Mouse (Mus musculus) heart, postnatal 4 days (tissue): ENCODE measurements around the gene Tbx6. TPM values are rescaled to one million over a fixed set of nuclear protein-coding genes. Genes with fewer than 3 reads are reported as not detected.

ENCODE experiments used
- DNase-seq: peaks from one replicate; pipeline ENCODE4 v3.0.0; 2021
- total RNA-seq, 2 experiments: library from RNA; stranded (reverse); gene quantifications; 2 replicates each; pipeline ENCODE4 v1.2.3; 2021

The Tbx6 gene
- total RNA-seq, result under 1 TPM in 1 of 2 experiments, not detected in 1; 0.26 TPM

DNA sequence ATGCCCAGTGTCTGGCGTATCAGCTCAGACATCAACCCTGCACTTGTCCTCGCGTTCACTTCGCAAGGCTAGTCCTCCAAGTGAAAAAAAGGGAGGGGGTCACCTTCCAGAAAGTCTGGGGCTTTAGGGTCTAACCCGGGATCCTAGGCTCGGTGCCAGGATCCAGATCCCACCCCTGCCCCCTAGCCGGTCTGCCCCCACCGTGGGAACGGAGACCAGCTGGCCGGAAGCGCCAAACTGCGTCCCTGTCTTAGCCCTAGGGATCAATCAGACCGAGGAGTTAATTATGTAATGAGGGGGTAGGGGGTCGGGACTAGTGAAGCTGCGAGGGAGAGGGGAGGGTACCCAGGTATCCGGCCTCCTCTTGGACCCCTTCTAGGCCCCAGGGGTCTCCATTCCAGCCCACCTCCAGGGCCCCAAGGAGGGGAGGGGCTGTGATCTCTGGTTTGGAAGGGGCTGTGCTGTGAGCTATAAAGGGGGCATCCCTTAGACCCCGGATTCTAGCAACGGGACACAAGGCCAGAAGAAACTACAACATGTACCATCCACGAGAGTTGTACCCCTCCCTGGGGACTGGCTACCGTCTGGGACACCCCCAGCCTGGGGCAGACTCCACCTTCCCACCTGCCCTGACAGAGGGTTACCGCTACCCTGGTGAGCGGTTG, at the start of gene Tbx6:
TSS of gene Tbx6 (plus strand) at position 513 of the 665 bp plus-strand sequence.
- DNase-seq, result peak; percentile 54

DNA sequence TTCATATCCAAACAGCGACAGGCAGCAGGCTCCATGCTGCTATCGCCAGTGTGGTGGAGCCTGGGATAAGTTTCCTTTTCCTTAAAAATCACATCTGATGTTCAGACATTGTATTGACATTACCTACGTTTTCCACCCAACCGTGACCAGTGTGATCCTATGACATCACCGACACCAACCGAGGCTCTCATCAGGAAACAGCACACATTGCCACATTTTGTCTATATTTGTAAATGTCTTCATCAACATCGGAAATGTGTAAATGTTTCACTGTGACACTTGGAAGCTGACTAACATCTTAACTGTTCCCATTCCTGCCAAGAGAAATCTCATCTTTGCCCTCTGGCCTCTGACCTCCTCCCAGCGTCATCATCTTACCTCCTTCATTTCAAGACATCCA, 45.2 kb upstream of the Tbx6 start:
- no peak for DNase-seq

DNA sequence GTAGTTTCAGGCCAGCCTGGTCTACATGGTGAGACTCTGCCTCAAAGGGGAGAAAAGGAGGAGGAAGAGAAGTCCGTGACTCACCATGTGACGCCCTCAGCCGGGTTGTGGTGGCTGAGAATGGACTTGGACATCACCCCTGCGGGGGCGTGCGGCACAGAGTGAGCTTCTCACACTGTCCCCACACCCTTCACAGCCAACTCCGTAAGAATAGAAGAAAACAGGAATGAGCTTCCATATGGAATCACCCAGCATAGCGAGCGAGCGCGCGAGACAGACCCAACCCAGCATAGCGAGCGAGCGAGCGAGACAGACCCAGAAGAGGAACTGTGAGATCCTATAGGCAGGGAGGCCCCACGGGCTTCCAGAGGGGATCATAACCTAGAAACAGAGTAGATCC, 41.7 kb upstream of the Tbx6 start:
- no peak for DNase-seq

DNA sequence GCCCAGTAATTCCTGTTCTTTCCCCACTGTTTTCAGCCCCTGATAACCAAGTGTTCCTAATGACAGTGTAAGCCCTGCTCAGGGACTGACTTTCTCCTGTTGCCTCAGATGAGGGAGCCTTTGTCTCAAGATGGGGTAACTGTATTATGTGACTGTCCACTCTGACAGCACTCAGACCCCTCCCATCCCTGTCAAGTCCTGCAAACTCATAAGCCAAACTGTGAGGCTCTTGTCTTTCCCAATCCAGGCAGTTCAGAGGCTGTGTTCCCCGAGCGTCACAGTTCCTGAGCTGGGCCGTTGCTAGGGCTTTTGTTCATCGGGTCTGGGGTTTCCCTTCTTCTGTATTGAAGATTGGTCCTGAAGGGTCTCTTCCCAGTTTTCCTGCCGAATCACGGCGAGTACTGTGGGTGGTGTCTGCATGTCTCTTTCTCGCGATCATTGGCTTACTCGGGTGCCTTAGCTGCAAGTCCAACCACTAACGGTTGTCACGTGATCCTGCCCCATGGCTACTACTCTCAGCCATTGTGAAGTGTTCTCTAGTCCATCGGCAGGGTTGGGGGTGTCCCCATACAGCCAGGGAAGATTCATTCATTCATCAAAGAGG, 41.0 kb upstream of the Tbx6 start:
- no peak for DNase-seq

DNA sequence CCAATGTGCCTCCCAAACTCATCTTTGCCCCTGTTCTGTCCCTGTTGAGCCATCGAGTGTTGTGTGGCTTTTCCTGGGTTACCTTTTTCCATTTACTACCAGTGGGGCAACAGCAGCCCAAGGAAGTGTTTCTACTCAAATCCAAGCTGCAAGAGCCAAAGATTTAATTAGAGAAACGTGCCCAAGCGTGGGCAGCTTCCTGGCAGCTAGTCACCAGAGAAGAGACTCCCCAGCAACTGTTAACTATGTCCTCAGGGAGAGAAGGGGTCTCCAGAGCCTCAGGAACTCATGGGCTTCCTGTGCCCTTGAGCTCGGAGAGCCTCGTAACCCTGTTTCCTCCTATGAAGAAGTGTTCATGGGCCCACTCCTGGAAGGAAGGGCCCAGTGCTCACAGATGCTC, 40.3 kb upstream of the Tbx6 start:
- no peak for DNase-seq

DNA sequence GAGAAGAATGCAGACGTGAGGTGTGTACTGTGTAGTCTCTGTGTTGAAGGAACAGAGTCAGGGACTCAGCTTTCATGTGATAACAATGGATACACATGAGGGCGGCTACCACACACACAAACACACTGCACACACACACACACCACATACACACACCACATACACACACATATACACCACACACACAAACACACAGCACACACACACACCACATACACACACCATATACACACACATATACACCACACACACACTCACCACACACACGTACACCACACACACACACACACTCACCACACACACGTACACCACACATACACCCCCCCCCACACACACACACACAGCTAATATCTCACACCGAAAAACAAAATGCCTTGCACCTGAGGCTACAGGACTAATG, 39.8 kb upstream of the Tbx6 start:
- no peak for DNase-seq

DNA sequence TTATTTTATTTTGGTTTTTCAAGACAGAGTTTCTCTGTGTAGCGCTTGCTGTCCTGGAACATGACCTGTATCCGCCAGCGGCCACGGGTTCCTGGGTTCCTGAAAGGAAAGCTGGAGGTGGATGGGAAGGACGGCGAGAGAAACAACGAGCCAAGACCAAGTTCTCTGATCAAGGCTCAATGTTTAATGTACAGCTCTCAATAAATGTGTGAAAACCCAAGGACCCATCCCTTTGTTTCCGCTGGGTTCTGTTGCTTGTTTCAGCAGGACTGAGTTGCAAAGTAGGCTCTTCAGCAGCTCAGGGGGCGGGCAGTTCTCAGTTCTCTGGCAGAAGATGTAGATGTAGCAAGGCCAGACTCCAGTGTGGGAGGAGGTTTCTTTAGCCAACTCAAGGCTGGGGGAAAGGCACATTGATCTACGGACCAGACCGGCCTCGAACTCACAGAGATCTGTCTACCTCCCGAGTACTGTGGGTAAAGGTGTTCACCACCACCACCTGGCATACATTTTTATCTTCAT, 39.3 kb upstream of the Tbx6 start:
- DNase-seq, result no peak

DNA sequence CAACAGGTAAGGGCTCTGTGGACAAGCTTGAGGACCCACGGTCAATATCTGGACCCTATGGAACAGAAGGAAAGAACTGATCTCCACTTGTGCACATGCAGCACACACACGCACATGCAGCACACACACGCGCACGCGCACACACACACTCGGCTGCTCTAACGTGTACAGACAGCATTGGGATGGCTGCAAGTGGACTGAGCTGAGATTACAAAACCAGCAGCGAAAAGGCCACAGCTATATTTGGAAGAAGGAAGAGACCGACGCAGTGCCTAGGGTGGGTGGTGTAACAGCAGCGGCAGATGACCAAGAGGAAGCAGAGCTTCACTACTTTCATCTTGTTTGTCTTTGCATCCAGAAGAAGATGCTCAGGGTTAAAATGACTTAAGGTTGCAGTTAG, 35.2 kb upstream of the Tbx6 start:
- DNase-seq, result no peak

DNA sequence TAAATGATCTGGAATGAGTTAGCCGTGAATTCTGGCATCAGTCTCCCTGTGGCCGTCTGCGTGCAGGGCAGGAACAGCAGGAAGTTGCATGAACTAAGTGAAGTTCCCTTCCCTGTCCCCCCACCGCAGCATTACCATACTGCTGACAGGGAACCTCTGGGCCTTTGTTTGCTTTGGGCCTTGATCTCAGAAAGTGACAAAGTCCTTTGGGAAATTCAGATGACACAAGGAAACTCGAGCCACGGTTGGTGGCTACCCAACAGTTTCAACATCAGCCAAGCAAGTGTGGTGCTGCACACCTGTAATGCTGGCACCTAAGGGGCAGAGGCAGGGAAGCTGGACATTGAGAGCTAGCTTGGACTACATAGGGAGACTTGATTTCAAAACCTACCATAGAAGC, 34.5 kb upstream of the Tbx6 start:
- no peak for DNase-seq

DNA sequence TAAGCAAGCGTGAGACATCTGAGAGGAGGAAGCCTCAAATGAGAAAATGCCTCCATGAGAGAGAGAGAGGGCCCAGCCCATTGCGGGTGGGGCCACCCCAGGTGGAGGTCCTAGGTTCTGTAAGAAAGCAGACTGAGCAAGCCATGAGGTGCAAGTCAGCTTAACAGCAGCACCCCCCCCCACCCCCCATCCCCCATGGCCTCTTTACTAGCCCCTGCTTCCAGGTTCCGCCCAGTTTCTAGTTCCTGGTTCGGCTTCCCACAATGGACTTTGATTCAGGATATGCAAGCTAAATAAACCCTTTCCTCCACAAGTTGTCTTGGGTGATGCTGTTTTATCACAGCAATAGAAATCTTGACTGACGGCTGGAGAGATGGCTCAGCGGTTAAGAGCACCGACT, 32.5 kb upstream of the Tbx6 start:
- DNase-seq, result no peak

DNA sequence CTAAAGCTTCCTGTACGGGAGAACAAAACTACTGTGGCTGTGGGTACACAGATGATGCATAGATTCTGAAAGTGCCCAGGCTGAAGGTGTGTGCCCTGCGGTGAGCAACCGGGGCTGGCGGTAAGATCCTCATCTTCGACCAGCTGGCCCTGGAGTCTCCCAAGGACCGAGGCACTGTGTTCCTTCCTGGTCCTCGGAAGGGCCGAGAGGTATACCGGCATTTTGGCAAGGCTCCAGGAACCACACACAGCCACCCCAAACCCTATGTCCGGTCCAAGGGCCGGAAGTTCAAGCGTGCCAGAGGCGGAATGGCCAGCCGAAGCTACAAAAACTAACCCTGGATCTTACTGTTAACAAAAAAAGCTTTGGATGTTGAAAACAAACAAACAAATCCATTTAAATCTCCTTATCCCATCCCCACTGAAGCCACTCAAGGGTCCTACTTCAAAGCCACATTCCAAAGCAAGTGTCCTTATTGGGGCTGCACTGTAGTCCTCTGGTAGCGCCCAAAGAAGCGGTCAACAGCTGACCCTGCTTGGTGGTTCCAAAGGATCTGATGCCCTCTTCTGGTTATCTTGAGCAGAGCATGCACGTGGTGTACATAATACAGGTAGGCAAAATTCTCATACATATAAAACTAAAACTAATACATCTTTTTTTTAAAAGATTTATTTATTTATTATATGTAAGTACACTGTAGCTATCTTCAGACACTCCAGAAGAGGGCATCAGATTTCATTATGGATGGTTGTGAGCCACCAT, 31.5 kb upstream of the Tbx6 start:
- no peak for DNase-seq

DNA sequence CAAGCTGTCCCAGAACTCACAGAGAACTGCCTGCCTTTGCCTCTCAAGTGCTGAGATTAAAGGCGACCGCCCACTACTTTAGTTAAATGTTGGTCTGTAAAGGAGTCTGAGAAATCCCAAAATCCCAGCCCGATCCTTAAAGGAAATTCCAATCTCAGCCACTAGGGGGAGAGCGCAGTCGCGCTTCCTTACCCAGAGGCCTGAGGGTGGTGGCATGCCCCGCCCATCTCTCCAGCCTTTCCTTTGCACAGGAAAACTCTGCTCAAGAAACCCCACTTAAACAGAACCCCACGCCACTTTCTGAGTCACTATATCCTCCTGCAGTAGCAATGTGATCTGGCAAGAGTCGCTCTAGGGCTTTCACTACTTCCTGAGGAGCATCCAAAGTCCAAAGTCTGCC, 26.4 kb upstream of the Tbx6 start:
- peak; percentile 85 for DNase-seq

DNA sequence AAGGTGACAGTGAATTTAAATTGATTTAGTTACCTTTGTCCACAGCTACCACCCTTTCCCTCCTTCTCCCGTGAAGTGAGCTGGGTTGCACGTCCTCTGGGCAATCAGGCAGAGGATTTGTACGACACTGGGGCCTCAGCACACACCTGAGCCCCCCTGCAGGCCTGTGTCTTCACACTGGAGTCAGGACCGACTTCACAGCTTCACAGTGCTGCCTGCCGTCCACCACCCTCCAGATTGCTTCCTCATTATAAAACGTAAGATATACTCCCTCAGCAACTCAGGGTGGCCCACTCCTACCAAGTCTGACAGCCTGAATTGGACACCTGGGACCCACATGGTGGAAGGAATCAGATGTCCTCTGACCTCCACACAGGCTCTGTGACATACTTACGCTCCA, 22.7 kb upstream of the Tbx6 start:
- no peak for DNase-seq

DNA sequence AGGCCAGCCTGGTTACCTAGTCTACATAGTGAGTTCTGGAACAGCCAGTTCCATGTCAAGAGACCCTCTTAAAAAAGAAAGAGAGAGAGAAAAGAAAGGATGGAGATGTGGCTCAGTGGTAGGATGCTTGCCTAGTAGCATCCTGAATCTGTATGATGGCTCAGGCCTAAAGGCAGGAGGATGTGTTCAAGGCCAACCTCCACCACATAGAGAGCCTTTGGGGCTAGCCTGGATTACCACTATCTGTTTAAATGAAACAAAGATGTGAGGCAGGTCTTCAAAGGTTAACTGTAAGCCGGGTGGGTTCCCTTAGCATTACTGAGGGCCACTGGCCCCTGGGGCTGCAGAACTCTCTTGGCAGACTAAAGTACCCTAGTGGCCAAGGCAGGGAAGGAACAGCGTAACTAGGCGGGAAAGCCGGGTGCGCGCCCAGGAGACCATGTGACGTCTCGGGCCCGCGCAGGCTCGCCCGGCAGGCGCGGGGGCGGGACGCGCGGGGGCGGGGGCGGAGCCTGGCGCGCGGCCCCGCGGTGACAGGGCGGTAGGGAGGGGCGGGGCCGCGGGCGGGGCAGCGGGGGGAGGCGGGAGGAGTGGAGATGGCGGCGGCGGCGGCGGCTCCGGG, 22.1 kb upstream of the Tbx6 start, which contains the start of gene Mapk3:
TSS of gene Mapk3 (plus strand) at position 552 of the 622 bp plus-strand sequence.
- DNase-seq, result peak; percentile 93

DNA sequence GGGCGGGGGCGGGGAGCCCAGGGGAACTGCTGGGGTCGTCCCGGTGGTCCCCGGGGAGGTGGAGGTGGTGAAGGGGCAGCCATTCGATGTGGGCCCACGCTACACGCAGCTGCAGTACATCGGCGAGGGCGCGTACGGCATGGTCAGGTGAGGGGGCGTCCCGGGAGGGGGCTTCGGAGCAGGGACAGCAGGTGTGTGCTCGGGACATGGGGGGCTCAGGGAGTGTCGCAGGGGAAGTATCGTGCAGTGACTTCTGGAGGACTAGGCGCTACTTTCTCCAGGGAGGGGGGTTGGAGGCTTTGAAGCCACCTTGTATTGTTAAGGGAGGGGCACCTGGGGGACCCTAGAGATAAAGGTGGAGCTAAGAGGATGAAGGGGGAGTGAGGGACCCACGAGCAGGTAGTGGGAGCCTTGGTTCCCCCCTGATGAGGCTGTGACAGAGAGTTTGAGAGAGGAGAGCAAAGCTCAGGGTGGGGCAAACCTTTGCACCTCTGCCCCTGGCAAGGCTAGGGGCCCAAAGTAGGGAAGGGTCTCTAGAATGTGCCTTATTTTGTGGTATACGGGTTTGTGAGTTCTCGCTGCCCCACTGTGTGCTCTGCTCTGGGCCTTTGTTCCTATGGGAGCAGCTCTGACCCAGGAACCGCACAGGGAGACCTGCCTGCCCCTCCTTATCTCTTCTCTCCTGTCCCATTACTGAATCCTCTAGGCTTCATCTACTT, 21.5 kb upstream of the Tbx6 start:
- DNase-seq, result no peak

DNA sequence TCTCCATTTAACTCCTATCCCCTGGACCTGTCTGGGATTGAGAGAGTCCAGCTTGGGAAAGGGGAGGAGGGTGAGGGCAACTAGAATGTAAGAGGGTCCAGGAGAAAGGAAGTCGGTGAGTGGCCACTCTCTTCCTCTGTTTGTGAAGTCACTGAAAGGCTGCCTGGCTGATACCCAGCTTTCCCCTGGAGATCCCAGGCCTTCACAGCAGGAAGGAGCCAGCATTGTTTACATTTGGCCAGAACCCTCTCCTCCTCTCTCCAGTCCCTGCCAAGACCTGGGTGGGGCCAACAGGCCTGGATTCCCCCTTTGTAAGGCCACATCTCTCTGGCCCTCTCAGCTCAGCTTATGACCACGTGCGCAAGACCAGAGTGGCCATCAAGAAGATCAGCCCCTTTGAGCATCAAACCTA, 20.9 kb upstream of the Tbx6 start:
- DNase-seq, result peak; percentile 85

DNA sequence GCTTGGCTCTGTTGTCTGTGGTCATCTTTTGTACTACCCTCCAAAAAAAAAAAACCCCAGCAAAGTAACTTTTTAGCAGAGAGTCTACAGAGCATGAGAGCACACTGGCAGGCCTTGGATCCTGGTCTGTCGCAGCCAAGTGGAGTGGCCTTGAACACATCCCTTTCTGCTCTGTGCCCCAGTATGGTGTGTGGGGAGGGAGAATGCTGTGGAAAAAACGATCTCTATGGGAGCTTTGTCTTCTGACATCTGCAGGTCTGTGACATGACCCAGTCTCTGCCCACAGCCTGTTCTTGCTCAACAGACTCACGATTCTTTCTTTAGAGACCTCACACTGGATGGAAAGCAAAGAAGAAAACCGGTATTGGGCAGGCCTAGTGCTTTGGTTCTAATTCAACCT, 20.3 kb upstream of the Tbx6 start:
- DNase-seq, result no peak

DNA sequence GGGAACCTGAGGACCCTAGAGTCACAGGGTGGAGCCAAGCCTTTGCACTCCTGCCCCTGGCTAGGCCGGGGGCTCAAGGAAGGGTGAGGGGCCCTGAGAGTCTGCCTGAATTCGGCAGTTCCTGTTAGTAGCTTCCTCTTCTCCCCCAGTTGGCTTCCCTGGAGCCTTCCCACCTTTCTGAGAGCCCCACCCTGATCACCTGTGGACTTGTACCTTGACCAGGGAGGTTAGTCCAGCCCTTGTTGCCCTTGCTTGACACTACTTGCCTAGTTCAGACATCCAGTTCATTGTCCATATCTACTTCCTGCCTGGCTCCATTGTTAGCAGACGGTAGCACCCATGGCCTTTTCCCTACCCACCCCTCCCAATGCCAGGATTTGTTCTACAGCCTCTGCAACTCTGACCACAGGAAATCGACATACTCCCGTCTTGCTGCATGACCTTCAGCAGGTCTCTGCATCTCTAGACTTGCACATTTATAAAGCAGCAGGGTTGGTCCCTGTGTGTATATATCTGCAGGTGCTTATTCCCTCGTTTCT, 19.7 kb upstream of the Tbx6 start:
- no peak for DNase-seq

DNA sequence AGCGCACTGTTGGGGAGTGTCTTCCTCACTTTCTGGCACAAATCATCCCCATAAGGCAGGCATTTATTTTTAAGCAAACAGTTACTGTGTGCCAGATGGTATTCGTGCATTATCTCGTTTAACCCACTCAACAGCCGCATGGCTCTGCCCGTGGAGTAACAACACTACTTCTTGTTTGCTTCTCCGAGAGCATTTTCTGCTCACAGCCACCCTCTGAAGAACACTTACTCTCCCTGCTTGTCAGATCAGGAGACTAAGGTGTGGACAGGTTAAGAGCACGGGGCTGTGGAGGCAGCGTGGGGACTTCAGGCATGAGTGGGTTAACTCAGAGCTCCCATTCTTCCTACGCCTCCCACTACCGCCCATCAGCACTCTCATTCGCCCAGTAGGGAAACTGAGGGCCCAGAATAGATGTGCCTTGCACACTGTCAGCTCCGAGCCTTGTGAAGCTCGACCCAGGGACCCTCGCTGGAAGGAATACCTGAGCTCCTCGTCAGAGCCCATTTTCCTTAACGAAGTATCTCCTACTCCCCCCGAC, 18.7 kb upstream of the Tbx6 start:
- DNase-seq, result no peak

DNA sequence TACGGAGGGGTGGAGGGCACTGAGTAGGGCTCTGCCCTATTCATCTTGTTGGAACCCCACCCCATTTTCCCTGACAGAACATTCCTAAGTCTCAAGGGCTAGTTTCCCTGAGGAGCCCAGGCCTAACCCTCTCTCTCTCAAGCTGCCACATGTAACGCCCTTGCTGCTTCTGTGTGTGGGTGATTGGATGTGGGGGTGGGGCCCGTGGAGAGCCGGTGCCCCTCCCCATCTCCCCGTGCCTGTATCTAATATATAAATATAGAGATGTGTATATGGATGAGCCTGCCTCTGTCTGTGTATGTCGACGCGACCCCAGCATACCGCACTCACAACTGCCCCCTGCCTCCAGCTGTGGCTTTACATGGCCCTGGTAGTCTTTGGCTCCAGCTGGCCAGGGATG, 15.7 kb upstream of the Tbx6 start:
- DNase-seq, result no peak

DNA sequence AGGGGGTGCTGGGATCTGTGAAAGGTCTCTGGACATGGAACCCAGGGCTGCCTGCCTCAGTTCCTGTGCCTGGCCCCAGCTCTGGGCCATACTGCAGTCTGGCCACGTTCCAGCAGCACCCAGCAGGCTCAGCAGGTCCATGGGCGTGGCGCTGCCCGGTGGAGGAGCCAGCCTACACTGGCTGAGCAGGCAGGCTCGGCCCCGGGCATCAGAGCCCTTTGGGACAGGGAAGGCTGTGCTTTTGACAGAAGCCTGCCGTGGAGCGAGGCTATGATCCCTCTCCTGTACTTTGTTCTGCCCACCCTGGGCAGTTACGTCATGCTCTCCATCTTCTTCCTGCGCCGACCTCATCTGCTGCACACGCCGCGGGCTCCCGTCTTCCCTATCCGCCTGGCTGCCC, 15.1 kb upstream of the Tbx6 start, which contains the start of gene Gdpd3:
TSS of gene Gdpd3 (plus strand) at position 134 of the 400 bp plus-strand sequence.
- no peak for DNase-seq

DNA sequence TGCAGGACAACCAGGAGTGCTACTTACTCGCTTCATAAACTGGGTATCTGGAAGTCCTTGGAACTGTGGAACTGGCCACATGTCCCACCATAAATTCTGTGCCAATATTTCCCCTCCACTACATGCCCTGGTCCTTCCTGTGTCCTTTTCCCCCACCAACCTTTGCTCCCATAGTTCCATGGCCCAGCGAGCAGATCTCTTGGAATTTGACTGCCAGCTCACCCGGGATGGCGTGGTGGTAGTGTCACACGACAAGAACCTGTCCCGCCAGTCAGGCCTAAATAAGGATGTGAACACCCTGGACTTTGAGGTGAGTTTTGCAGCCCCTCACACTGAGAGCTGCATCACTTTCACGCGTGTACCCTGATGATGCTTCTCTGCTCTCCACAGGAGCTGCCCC, 14.3 kb upstream of the Tbx6 start:
- no peak for DNase-seq
